Mouse (Mus musculus) left cerebral cortex, adult 8-10 months (tissue): ENCODE results near the gene Atp5c1. TPM values are rescaled to one million over a fixed set of nuclear protein-coding genes. Genes with fewer than 3 reads are reported as not detected.

Source experiments
- DNase-seq, 2 experiments: peaks; one replicate each; pipeline ENCODE4 v3.0.0; 2022; ENCODE audit warnings: low spot score in 2 of 2
- total RNA-seq, 4 experiments: library from RNA; stranded (reverse); gene quantifications; 2 replicates each; pipeline ENCODE4 v1.2.4; 2022

Gene Atp5c1
- total RNA-seq, 4 experiments from 2014 or later: 248 to 267 (median 258) TPM

DNA sequence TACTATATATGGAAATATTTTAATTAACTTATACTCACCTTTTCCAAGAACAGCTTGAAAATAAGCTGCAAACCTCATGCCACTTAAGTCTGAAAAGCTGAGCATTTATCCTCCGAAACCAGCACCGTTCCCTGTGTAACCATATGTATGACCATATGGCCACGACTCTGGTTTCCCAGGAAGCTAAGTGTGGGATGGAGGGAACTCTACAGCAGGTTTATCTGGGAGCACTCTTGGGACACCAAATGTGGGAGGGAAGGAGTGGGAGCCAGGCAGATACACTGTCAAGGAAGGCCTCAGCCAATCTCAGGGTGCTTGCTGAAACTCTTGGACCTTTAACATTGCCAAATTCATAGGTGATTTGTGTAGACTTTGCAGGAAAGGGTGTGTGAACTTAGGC lies 29.4 kb downstream of the Atp5c1 start:
- DNase-seq: peak in 1 of 2 experiments; percentile 82

DNA sequence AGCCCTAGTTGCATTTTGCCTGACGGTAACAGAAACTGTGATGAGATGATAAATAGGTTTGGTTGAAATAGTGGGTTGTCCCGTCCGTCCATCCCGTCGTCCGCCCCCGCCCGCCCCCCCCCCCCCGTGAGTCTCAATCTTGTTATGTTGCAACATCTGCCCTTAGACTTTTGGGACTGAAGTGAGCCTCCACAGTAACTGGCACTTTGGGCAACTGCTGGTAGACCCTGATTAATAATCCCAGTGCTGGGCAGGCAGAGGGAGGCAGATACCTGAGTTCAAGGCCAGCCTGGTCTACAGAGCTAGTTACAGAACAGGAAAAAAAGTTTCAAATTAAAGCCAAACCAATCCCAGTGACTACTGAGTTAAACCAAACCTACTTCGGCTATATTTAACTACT lies 30.9 kb downstream of the Atp5c1 start:
- no peak for DNase-seq

DNA sequence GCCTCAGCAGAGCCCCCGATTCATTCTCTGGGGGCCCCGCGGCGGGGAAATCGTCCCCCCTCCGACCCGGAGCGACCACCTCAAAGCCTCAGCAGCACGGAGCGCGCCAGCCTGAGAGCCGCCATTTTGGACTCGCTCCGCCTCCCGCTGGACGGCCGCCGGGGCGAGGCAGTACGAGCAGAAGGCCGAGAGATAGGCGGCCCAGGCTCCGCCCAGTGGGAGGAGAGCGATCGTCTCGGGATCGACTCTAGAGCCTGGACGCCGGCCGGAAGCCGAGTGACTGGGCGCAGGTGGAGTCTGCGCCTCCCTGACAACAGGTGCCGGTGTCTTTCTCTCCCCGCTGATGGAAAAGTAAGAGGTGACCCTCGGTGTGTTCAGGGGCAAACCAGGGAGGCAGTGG lies 31.8 kb downstream of the Atp5c1 start, which contains the start of gene Taf3:
TSS of gene Taf3 (minus strand) at position 136 of the 400 bp plus-strand sequence.
- DNase-seq: peak; percentile 76 to 90

- no peak for DNase-seq
These were observed 32.4 kb downstream of the Atp5c1 start for GRCm38 (mm10) chr2:10047758-10048436.

DNA sequence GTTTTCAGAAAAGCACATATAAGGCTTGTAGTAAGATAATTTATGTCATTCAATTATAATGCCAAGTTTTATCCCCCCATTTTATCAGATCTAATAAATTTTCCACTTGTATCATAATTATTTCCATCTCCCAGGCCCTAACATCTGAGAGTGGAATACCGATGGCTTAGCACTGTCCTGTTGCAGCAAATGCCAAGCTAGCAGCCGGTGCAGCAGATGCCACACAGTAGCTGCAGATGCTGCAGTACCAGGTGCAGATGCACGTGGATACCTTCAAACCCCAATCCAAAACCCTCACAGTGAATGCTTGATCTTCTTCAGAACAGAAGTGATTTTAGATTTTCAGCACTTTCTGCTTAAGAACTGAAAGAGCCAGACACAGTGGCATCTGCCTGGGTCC lies 45.3 kb downstream of the Atp5c1 start:
- DNase-seq: no peak

- no peak for DNase-seq
These were observed 46.6 kb downstream of the Atp5c1 start for GRCm38 (mm10) chr2:10033684-10034083.

DNA sequence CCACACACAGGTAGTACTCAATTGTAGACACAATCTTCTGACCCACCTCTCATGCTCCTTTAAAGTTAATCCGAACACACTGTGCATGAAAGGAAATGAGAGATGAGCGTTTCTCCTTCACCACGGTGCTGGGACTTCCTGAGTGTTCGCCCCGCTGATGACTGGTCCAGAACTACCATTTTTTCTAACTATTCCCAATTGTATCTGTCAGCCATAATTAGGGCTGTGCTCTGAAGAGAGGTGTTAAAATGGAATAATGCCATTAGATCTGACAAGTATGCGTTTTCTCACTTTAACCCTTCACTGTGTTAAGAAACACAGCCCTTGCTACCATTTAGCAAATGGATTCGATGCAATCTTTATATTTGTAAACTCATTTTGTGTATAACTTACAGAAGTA lies 50.6 kb downstream of the Atp5c1 start:
- DNase-seq: no peak

DNA sequence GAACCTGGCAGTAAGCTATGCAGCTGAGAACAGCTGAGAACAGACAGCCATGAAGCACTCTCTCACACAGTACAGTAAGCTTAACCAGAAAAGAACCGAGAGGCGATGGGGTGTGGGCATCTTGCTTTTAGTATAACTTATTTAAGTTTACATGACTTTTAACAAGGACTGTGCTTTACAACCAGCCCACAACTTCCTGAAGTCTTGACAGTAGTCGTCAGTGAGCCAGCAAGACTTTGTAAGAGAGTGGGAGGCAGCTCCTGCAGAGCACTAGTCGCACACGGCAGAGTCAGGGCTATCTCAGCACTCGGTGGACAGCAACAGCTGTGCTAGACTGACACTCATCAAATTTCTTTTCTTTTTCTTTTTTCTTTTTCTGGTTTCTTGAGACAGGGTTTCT lies 56.0 kb downstream of the Atp5c1 start:
- DNase-seq: no peak

GRCm38 (mm10) chr2:10021296-10021695 lies 59.0 kb downstream of the Atp5c1 start:
- no peak for DNase-seq

- no peak for DNase-seq
These were observed 65.2 kb downstream of the Atp5c1 start for GRCm38 (mm10) chr2:10014951-10015635.

DNA sequence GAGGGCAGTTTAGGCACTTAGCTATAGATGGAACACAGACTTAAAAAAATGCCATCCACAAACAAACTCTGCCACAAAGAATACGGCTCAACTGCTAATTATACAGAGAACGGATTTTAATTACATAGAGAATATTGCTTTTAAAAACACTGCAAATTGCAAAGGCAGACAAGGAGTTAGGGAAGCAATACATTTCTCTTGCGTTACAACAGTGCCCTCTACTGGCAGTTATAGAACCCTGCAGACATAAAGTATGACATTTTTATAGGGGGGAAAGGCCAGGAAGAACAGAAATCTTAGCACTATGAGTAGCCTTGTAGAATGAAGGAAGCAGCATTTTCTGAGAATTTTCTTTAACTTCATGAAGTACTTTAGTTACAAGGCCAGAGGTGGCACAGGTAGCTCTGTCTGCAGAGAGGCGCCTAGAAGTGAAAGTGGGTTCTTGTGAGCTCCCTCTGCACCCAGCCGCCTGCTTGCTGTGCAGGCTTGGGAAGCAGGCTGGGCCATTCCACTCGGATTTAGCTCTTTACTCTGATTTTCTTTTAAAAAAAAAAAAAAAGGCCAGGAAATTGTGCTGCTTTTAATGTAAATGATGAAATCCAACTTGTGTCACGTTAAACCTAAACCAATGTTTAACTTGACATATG lies 69.9 kb downstream of the Atp5c1 start:
- no peak for DNase-seq

DNA sequence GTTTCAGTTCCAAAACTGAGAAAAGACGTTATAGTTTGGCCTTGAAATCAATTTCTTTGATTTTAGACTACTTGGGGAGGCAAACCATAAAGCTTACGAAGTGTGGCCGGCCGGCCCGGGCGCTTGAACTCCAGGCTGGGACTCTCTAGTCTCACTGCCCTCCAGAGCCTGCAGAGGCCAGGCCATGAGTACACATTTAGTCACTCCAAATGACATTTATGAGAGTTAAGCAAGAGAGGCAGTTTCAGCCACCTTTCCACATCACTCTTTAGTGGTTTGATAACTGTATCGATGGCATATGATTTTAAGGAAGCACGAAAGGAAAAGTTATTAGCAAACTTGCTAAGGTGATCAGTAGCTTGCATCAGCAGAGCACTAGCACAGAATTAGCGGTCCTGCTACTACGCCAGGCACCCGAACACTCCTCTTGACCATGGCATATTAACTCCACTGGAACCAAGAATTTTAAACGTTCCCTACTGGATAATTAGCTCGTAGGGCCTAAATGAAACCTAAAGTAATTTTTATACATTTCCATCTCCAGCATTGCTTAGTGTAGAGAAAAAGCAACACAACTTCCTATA lies 70.5 kb downstream of the Atp5c1 start:
- no peak for DNase-seq

DNA sequence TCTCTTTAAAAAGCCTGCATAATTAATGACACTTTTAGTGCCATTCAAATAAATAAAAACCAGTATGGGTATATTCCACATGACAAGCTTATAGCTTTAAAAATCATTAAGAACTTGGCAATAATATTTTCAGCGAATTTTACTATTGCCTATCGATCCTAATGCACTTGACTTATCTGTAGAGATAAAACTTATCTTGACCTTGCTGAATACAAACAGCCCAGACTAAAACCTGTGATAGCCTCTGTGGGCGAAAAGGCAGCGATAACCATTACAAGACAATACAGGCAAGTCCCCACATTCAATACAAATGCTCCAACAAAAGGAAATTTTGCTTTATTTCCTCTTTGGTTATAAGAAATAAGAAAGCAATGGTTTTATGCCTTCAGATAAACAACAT lies 71.7 kb downstream of the Atp5c1 start:
- no peak for DNase-seq

Other genes starting within 250 kb of the Atp5c1 start
- not detected for gene 4930412O13Rik, start 199.3 kb downstream of the Atp5c1 start, total RNA-seq
- not detected for gene 9230102O04Rik, start 191.0 kb downstream of the Atp5c1 start, total RNA-seq
- gene Gata3, start 190.5 kb downstream of the Atp5c1 start, total RNA-seq: 1 to 10 TPM in 1 of 4 experiments, under 1 TPM in 1, not detected in 2; 0.28 to 1.4 TPM
- 10 to 100 TPM; 12.8 to 14.9 (median 13.8) TPM for gene Taf3, start 31.9 kb downstream of the Atp5c1 start, total RNA-seq
- gene Kin, start 83 bp upstream of the Atp5c1 start, total RNA-seq: 10 to 100 TPM in 3 of 4 experiments, 1 to 10 TPM in 1; 9.0 to 15.2 (median 11.9) TPM
- 1 to 10 TPM; 1.5 to 2.8 (median 2.3) TPM for gene Itih2, start 50.9 kb upstream of the Atp5c1 start, total RNA-seq
- 10 to 100 TPM; 11.9 to 13.9 (median 13.5) TPM for gene Itih5, start 73.1 kb upstream of the Atp5c1 start, total RNA-seq